Mouse (Mus musculus): ENCODE measurements around the gene Olfr123.

The Olfr123 gene

DNA sequence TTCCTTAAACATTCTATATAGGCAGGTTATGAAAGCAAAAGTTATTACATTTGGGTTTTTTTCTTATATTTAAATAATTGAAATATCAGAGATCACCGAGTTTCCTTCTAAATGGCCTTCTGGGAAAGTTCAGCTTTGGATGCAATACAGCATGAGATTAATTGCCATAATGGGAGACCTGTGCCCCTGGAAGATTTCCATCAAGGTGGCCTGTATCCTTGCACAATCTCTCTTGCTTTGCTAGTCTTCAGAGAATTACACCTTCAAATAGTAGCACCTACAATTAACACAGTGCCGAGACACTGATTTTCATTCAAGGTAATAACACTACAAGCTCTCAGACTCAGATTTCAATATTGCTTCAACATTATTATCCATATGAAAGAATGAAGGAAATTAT, at the start of gene Olfr123:
Olfr123 (plus strand) TSS at position 301 of the 400 bp plus-strand sequence.
- no peak for DNase-seq

DNA sequence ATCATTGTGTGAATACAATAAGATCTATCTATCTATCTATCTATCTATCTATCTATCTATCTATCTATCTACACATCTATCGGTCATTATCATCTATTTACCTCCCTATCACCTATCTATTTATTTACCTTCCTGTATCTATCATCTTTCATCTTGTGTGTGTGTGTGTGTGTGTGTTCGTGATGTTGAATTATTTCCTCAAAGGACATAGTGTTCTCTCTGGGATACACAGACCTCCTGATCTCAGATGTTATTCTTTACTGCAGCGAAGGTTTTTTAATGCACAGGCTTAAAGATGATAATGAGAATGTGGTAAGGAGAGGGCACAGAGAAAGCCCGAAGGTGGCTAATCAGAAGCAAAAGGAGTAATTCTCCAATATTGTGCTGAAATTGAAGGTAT, 25.0 kb upstream of the Olfr123 start, which contains the start of gene Olfr122:
Olfr122 (plus strand) TSS at position 301 of the 400 bp plus-strand sequence.
- no peak for DNase-seq

DNA sequence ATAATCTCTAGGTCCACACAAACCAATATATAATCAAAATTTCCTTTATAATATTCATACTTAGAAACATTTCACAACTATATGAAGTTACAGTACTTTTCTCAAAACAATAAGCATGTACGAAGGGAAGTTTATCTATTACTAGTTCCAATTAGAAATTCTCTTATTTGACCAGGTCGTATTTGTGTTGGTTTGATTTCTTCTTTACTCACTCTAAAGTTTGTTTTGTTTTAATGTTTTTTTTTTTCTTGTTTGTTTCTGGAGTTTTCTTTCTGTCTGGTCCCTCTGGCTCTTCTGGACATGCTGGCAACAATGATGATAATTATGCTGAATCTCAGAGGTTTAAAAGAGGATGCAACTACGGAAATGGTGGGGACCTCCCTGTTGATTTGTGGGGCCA, 6.3 kb downstream of the Olfr123 start, which contains the start of gene Olfr124:
Olfr124 (plus strand) TSS at position 301 of the 400 bp plus-strand sequence.
- DNase-seq, result no peak

DNA sequence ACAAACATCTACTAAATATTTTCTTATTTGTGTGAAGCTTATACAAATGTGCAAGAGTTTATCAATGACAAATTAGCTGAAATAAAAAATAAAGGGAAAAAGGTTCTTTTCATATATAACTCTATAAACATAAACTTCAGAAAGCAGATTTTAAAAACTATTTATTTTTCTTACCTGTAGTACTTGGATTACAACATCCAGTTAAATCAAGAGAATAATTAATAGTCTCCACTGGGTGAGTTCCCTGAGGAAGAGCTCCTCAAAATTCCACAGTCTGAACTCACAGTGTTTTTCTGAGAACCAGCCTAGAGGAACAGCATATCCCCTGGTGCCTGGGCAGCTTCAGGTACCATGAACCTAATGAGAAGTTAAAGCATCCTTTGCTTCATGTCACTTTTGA, 39.3 kb downstream of the Olfr123 start, which contains the start of gene Olfr125:
Olfr125 (plus strand) TSS at position 301 of the 400 bp plus-strand sequence.
- DNase-seq, result no peak

DNA sequence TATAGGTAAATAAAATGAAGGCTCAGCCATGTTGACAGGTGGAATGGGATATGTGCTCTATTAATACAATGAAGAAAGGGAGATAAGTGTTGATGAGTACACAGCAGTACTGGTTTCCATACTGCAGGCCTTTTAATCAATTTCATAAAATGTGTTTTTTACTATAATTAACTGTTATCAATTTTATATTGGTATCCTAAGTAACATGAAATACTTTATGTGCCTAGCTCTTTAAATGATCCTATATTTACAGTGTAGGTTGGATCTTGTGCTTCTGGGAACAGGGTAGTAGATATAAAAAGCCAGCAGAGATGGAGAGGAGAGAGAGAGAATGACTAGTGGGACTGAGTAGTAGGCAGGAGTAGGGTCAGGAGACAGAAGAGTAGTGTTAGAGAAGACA, 53.9 kb downstream of the Olfr123 start, which contains the start of gene Olfr126:
Olfr126 (plus strand) TSS at position 301 of the 400 bp plus-strand sequence.
- no peak for DNase-seq

Measured in kidney, adult 9 months (tissue).